Mouse (Mus musculus): ENCODE results near the gene Schip1. TPM values are rescaled to one million over a fixed set of nuclear protein-coding genes. Genes with fewer than 3 reads are reported as not detected.

Gene Schip1
- polyA plus RNA-seq, 1 experiment from 2014 or later, result 76.9 TPM

GRCm38 (mm10) chr3:68518041-68518440 is 453.4 kb downstream of the Schip1 start:
- Histone ChIP-seq H3K36me3 (ENCODE audit: control insufficient read depth, insufficient read depth, low read length) (no peaks in the 10 kb centered on the region), H3K4me2 (ENCODE audit: low read depth, low read length, severe bottlenecking) (no peak overlapping the region), H3K9me3 (ENCODE audit: control insufficient read depth, low read length) (no peaks in the 10 kb centered on the region), H3K4me3 (ENCODE audit: low read depth, low read length) (no peak overlapping the region), H3K27ac (ENCODE audit: low read depth, low read length) (no peak overlapping the region), H3K4me1 (replicated peaks; ENCODE audit: control insufficient read depth, insufficient read depth, low read length) (peaks cover 3% of the 10 kb centered on the region; the same call in 1 of the 2 replicates), H3K9ac (ENCODE audit: low read length) (no peak overlapping the region), H3K27me3 (ENCODE audit: control insufficient read depth, insufficient read depth, low read length) (no peaks in the 10 kb centered on the region)
- DNase-seq (ENCODE audit: low spot score) (peak; percentile 19), ATAC-seq (replicated peaks; ENCODE audit: low FRiP score) (no peak)
- WGBS, result 86% methylated on average over 8 of the region's 8 CpGs

GRCm38 (mm10) chr3:68518586-68518985 is 454.0 kb downstream of the Schip1 start:
- H3K9ac ChIP-seq (ENCODE audit: low read length), result no peak overlapping the region
- DNase-seq (ENCODE audit: low spot score) (peak; percentile 39), ATAC-seq (replicated peaks; ENCODE audit: low FRiP score) (no peak)
- no peaks in the 10 kb centered on the region for H3K9me3 ChIP-seq (ENCODE audit: control insufficient read depth, low read length)
- no peak overlapping the region for H3K4me3 ChIP-seq (ENCODE audit: low read depth, low read length)
- no peaks in the 10 kb centered on the region for H3K36me3 ChIP-seq (ENCODE audit: control insufficient read depth, insufficient read depth, low read length)
- 88% methylated on average over 5 of the region's 5 CpGs for WGBS
- H3K4me2 ChIP-seq (ENCODE audit: low read depth, low read length, severe bottlenecking), result no peak overlapping the region
- no peak overlapping the region for H3K27ac ChIP-seq (ENCODE audit: low read depth, low read length)
- no peaks in the 10 kb centered on the region for H3K27me3 ChIP-seq (ENCODE audit: control insufficient read depth, insufficient read depth, low read length)
- peaks cover 3% of the 10 kb centered on the region; the same call in 1 of the 2 replicates for H3K4me1 ChIP-seq (replicated peaks; ENCODE audit: control insufficient read depth, insufficient read depth, low read length)

- H3K36me3 ChIP-seq (ENCODE audit: control insufficient read depth, insufficient read depth, low read length), result no peaks in the 10 kb centered on the region
Observed at GRCm38 (mm10) chr3:68525361-68525878, 460.8 kb downstream of the Schip1 start.

GRCm38 (mm10) chr3:68526416-68526815 is 461.8 kb downstream of the Schip1 start:
- Histone ChIP-seq H3K27me3 (ENCODE audit: control insufficient read depth, insufficient read depth, low read length) (no peaks in the 10 kb centered on the region), H3K4me1 (replicated peaks; ENCODE audit: control insufficient read depth, insufficient read depth, low read length) (no peaks in the 10 kb centered on the region), H3K4me3 (ENCODE audit: low read depth, low read length) (no peak overlapping the region), H3K4me2 (ENCODE audit: low read depth, low read length, severe bottlenecking) (no peak overlapping the region), H3K36me3 (ENCODE audit: control insufficient read depth, insufficient read depth, low read length) (no peaks in the 10 kb centered on the region), H3K9ac (ENCODE audit: low read length) (no peak overlapping the region), H3K9me3 (ENCODE audit: control insufficient read depth, low read length) (no peaks in the 10 kb centered on the region), H3K27ac (ENCODE audit: low read depth, low read length) (no peak overlapping the region)
- no peak for DNase-seq (ENCODE audit: low spot score)
- no peak for ATAC-seq (replicated peaks; ENCODE audit: low FRiP score)
- WGBS, result 69% methylated on average over 4 of the region's 4 CpGs

More at GRCm38 (mm10) chr3:68525361-68525878, 460.8 kb downstream of the Schip1 start:
- Histone ChIP-seq H3K27me3 (ENCODE audit: control insufficient read depth, insufficient read depth, low read length) (no peaks in the 10 kb centered on the region), H3K9ac (ENCODE audit: low read length) (no peak overlapping the region), H3K4me3 (ENCODE audit: low read depth, low read length) (no peak overlapping the region), H3K9me3 (ENCODE audit: control insufficient read depth, low read length) (no peaks in the 10 kb centered on the region), H3K4me2 (ENCODE audit: low read depth, low read length, severe bottlenecking) (no peak overlapping the region), H3K27ac (ENCODE audit: low read depth, low read length) (no peak overlapping the region), H3K4me1 (replicated peaks; ENCODE audit: control insufficient read depth, insufficient read depth, low read length) (no peaks in the 10 kb centered on the region)
- DNase-seq (ENCODE audit: low spot score) (peak; percentile 42), ATAC-seq (replicated peaks; ENCODE audit: low FRiP score) (no peak)
- 95% methylated on average over 10 of the region's 10 CpGs for WGBS

- no peaks in the 10 kb centered on the region for H3K27me3 ChIP-seq (ENCODE audit: control insufficient read depth, insufficient read depth, low read length)
- H3K9me3 ChIP-seq (ENCODE audit: control insufficient read depth, low read length), result no peaks in the 10 kb centered on the region
- no peak overlapping the region for H3K4me2 ChIP-seq (ENCODE audit: low read depth, low read length, severe bottlenecking)
- H3K4me3 ChIP-seq (ENCODE audit: low read depth, low read length), result no peak overlapping the region
- H3K27ac ChIP-seq (ENCODE audit: low read depth, low read length), result no peak overlapping the region
- DNase-seq (ENCODE audit: low spot score), result peak; percentile 3
- ATAC-seq (replicated peaks; ENCODE audit: low FRiP score), result no peak
- no peaks in the 10 kb centered on the region for H3K4me1 ChIP-seq (replicated peaks; ENCODE audit: control insufficient read depth, insufficient read depth, low read length)
- H3K36me3 ChIP-seq (ENCODE audit: control insufficient read depth, insufficient read depth, low read length), result no peaks in the 10 kb centered on the region
- H3K9ac ChIP-seq (ENCODE audit: low read length), result no peak overlapping the region
- 78% methylated on average over 4 of the region's 4 CpGs for WGBS
Observed at GRCm38 (mm10) chr3:68527182-68527581, 462.6 kb downstream of the Schip1 start.

GRCm38 (mm10) chr3:68531908-68532307 is 467.3 kb downstream of the Schip1 start:
- DNase-seq (ENCODE audit: low spot score) (no peak), ATAC-seq (replicated peaks; ENCODE audit: low FRiP score) (no peak)
- Histone ChIP-seq H3K27me3 (ENCODE audit: control insufficient read depth, insufficient read depth, low read length) (no peaks in the 10 kb centered on the region), H3K27ac (ENCODE audit: low read depth, low read length) (no peak overlapping the region), H3K4me2 (ENCODE audit: low read depth, low read length, severe bottlenecking) (no peak overlapping the region), H3K9ac (ENCODE audit: low read length) (no peak overlapping the region), H3K9me3 (ENCODE audit: control insufficient read depth, low read length) (no peaks in the 10 kb centered on the region), H3K36me3 (ENCODE audit: control insufficient read depth, insufficient read depth, low read length) (no peaks in the 10 kb centered on the region), H3K4me1 (replicated peaks; ENCODE audit: control insufficient read depth, insufficient read depth, low read length) (no peaks in the 10 kb centered on the region), H3K4me3 (ENCODE audit: low read depth, low read length) (no peak overlapping the region)
- WGBS, result 83% methylated on average over 4 of the region's 4 CpGs

GRCm38 (mm10) chr3:68534571-68535051 is 470.0 kb downstream of the Schip1 start:
- Histone ChIP-seq H3K27ac (ENCODE audit: low read depth, low read length) (no peak overlapping the region), H3K9me3 (ENCODE audit: control insufficient read depth, low read length) (no peaks in the 10 kb centered on the region), H3K4me3 (ENCODE audit: low read depth, low read length) (no peak overlapping the region), H3K27me3 (ENCODE audit: control insufficient read depth, insufficient read depth, low read length) (no peaks in the 10 kb centered on the region), H3K4me2 (ENCODE audit: low read depth, low read length, severe bottlenecking) (no peak overlapping the region), H3K36me3 (ENCODE audit: control insufficient read depth, insufficient read depth, low read length) (no peaks in the 10 kb centered on the region), H3K4me1 (replicated peaks; ENCODE audit: control insufficient read depth, insufficient read depth, low read length) (no peaks in the 10 kb centered on the region), H3K9ac (ENCODE audit: low read length) (no peak overlapping the region)
- DNase-seq (ENCODE audit: low spot score) (no peak), ATAC-seq (replicated peaks; ENCODE audit: low FRiP score) (no peak)
- WGBS, result 15% methylated on average over 4 of the region's 7 CpGs

GRCm38 (mm10) chr3:68535160-68535728 is 470.6 kb downstream of the Schip1 start:
- no peak overlapping the region for H3K27ac ChIP-seq (ENCODE audit: low read depth, low read length)
- no peak overlapping the region for H3K9ac ChIP-seq (ENCODE audit: low read length)
- H3K4me2 ChIP-seq (ENCODE audit: low read depth, low read length, severe bottlenecking), result no peak overlapping the region
- no peaks in the 10 kb centered on the region for H3K9me3 ChIP-seq (ENCODE audit: control insufficient read depth, low read length)
- H3K4me1 ChIP-seq (replicated peaks; ENCODE audit: control insufficient read depth, insufficient read depth, low read length), result no peaks in the 10 kb centered on the region
- ATAC-seq (replicated peaks; ENCODE audit: low FRiP score), result no peak
- 83% methylated on average over 7 of the region's 7 CpGs for WGBS
- no peak for DNase-seq (ENCODE audit: low spot score)
- no peaks in the 10 kb centered on the region for H3K36me3 ChIP-seq (ENCODE audit: control insufficient read depth, insufficient read depth, low read length)
- H3K4me3 ChIP-seq (ENCODE audit: low read depth, low read length), result no peak overlapping the region
- H3K27me3 ChIP-seq (ENCODE audit: control insufficient read depth, insufficient read depth, low read length), result no peaks in the 10 kb centered on the region

GRCm38 (mm10) chr3:68536071-68536470 is 471.5 kb downstream of the Schip1 start:
- Histone ChIP-seq H3K36me3 (ENCODE audit: control insufficient read depth, insufficient read depth, low read length) (no peaks in the 10 kb centered on the region), H3K9me3 (ENCODE audit: control insufficient read depth, low read length) (no peaks in the 10 kb centered on the region), H3K4me1 (replicated peaks; ENCODE audit: control insufficient read depth, insufficient read depth, low read length) (no peaks in the 10 kb centered on the region), H3K4me2 (ENCODE audit: low read depth, low read length, severe bottlenecking) (no peak overlapping the region), H3K27ac (ENCODE audit: low read depth, low read length) (no peak overlapping the region), H3K4me3 (ENCODE audit: low read depth, low read length) (no peak overlapping the region), H3K27me3 (ENCODE audit: control insufficient read depth, insufficient read depth, low read length) (no peaks in the 10 kb centered on the region), H3K9ac (ENCODE audit: low read length) (no peak overlapping the region)
- WGBS, result 26% methylated on average over 3 of the region's 3 CpGs
- DNase-seq (ENCODE audit: low spot score), result no peak
- ATAC-seq (replicated peaks; ENCODE audit: low FRiP score), result no peak
